Comparison of ENCODE assay signal across 8 mouse cellular contexts in the genomic region with DNA sequence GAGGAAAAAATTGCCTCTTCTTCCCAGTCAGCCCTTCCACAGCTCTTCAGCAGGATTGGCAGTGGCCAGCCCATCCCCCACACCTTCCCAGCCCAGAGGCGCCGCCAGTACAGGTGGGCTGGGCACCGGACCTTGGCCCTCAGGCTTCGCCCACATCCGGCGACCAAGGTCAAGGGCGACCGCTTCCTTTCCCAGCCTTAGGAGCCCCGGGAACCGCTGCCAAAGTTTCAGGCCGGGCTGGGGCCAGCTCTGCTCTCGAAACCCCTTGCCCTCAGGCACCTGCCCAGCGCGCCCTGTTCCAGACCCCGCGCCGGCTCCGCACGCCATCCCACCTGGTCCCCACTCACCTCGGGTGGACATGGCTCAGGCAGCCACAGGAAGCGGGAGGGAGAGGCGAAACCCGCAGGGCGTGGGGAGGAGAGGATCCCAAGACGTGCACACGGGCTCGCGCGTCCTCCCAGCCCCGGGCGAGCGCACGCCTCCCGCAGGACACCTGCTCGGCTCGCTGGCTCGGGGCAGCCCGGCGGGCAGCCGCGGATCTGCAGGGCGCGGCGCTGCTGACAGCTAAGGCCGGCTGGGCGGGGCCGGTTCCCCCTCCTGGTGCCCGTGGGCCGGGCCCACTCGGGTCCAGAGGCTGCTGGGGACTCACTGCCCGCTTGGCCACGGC. TPM values are rescaled to one million over a fixed set of nuclear protein-coding genes. Genes with fewer than 3 reads are reported as not detected.
A peak's percentile ranks its signal among the peaks of the same experiment; 100 is the strongest.
DNase-seq lines count a peak whose midpoint lies in the region; ATAC-seq and TF ChIP-seq lines count a peak whose summit lies in the region.

A gene (minus strand): TSS at position 574 of the 667 bp plus-strand sequence.

- H3K27me3 ChIP-seq in thymus, adult 2 months (ENCODE audit: control insufficient read depth, insufficient read depth, low read length), result peaks cover 20% of the 10 kb centered on the region
- peaks cover 2% of the 10 kb centered on the region for H3K27me3 ChIP-seq in embryonic facial prominence, embryonic 11.5 days (ENCODE audit: control insufficient read depth, insufficient read depth, low read length)

- H3K36me3 ChIP-seq in thymus, adult 2 months (ENCODE audit: control insufficient read depth, insufficient read depth, low read length), result no peaks in the 10 kb centered on the region
- H3K36me3 ChIP-seq in embryonic facial prominence, embryonic 11.5 days (replicated peaks; ENCODE audit: control insufficient read depth, insufficient read depth, low read depth, low read length), result no peaks in the 10 kb centered on the region

- no peaks in the 10 kb centered on the region for H3K9me3 ChIP-seq in embryonic facial prominence, embryonic 11.5 days (replicated peaks; ENCODE audit: control insufficient read depth, low read length)

- intact Hi-C loops in left cerebral cortex, postnatal 36 days (cut with DNase I), result loop anchor here (5.0 kb wide), 1 partner anchor 152 kb away; no protein-coding TSS in a partner anchor

- peak within 1 kb of the TSS; percentile 2; the same call in 1 of the 2 replicates for H3K4me3 ChIP-seq in thymus, adult 2 months (ENCODE audit: control insufficient read depth, insufficient read depth, low read length)
- peak within 1 kb of the TSS; percentile 38 for H3K4me3 ChIP-seq in embryonic facial prominence, embryonic 11.5 days (ENCODE audit: low read depth, low read length)

- no peak for TF ChIP-seq POLR2A in thymus, adult 2 months (IDR thresholded peaks at IDR 0.05; ENCODE audit: control insufficient read depth, extremely low read depth, insufficient read depth, low read length, poor library complexity)

- TF ChIP-seq CTCF in thymus, adult 2 months (IDR thresholded peaks at IDR 0.05; ENCODE audit: borderline replicate concordance, control insufficient read depth, extremely low read depth, insufficient read depth, low read length, poor library complexity), result no peak

- WGBS in thymus, adult 2 months, result under 1% methylated on average over 52 of the region's 52 CpGs
- 2% methylated on average over 50 of the region's 52 CpGs for WGBS in embryonic facial prominence, embryonic 11.5 days

- H3K27ac ChIP-seq in thymus, adult 2 months (ENCODE audit: control insufficient read depth, insufficient read depth, low read length), result no peak within 1 kb of the TSS
- H3K27ac ChIP-seq in embryonic facial prominence, embryonic 11.5 days (replicated peaks; ENCODE audit: low read depth, low read length), result no peak within 1 kb of the TSS

- no peak for DNase-seq in thymus, adult 2 months
- no peak for DNase-seq in thymus, postnatal 14 days
- DNase-seq in embryonic facial prominence, embryonic 11.5 days (ENCODE audit: low spot score), result peak; percentile 51
- peak; percentile 68 for DNase-seq in heart, adult 8-10 months (ENCODE audit: low spot score)
- DNase-seq in kidney, adult 11 months, result peak; percentile 89
- peak; percentile 60 to 78 for DNase-seq in left cerebral cortex, postnatal 36 days (ENCODE audit: low spot score in 2 of 2)
- DNase-seq in right cerebral cortex, postnatal 14 days, result peak; percentile 52

- peak within 1 kb of the TSS; percentile 50 for H3K9ac ChIP-seq in embryonic facial prominence, embryonic 11.5 days (replicated peaks; ENCODE audit: low read length)

- peaks cover 9% of the 10 kb centered on the region; the same call in 1 of the 2 replicates for H3K4me1 ChIP-seq in thymus, adult 2 months (replicated peaks; ENCODE audit: control insufficient read depth, insufficient read depth, low read length)
- no peaks in the 10 kb centered on the region for H3K4me1 ChIP-seq in embryonic facial prominence, embryonic 11.5 days (ENCODE audit: control insufficient read depth, insufficient read depth, low read length)

- peak within 1 kb of the TSS; percentile 90 for H3K4me2 ChIP-seq in embryonic facial prominence, embryonic 11.5 days (ENCODE audit: low read depth, low read length)

- ATAC-seq in embryonic facial prominence, embryonic 11.5 days (replicated peaks; ENCODE audit: insufficient number of reproducible peaks, low FRiP score, low TSS enrichment, low read depth), result 0 out of 2 replicates have a peak, but pooled peaks have one; percentile 29
- peak; percentile 59 for ATAC-seq in megakaryocyte progenitor cell, adult 5-6 weeks (replicated peaks; ENCODE audit: poor library complexity)

RNA-seq across cellular contexts. Expression of the gene that starts here (rescaled TPM):
- polyA plus RNA-seq in thymus, adult 2 months (2012; rRNA removed), result 216 and 231 TPM in 2 replicates
- 22.8 and 24.2 TPM in 2 replicates for polyA plus RNA-seq in embryonic facial prominence, embryonic 11.5 days (2014; fragmentation: Nextera tagmentation; extraction: Ambion mirVana)
- 100 to 1,000 TPM; 450 to 472 (median 462) TPM for total RNA-seq in heart, adult 8-10 months (2022)
- 100 to 1,000 TPM in 1 of 2 experiments, 10 to 100 TPM in 1; 98.4 to 129 TPM for total RNA-seq in left cerebral cortex, postnatal 36 days (2021)
- 6.1 and 7.0 TPM in 2 replicates for total RNA-seq in megakaryocyte progenitor cell, adult 5-6 weeks (2015)
- 6.7 and 8.1 TPM in 2 replicates for total RNA-seq in megakaryocyte progenitor cell, adult 5-6 weeks (2017)

Comparison
In these comparisons a context has a peak if more than half of its experiments do, and no peak if none do; other contexts are left out.
1. RNA of the gene that starts here (total RNA-seq): 450 to 472 TPM in heart, adult 8-10 months and 98.4 to 129 TPM in left cerebral cortex, postnatal 36 days; 6.1 to 8.1 TPM in megakaryocyte progenitor cell, adult 5-6 weeks; every median in the first group is over 10 times any median in the second.
2. DNase-seq: peak in embryonic facial prominence, embryonic 11.5 days (single experiment), heart, adult 8-10 months (single experiment), kidney, adult 11 months (single experiment), left cerebral cortex, postnatal 36 days (2 of 2) and right cerebral cortex, postnatal 14 days (single experiment); none in thymus, adult 2 months (single experiment) and thymus, postnatal 14 days (single experiment).